21 mouse cellular contexts compared by ENCODE assay signal in the genomic region with DNA sequence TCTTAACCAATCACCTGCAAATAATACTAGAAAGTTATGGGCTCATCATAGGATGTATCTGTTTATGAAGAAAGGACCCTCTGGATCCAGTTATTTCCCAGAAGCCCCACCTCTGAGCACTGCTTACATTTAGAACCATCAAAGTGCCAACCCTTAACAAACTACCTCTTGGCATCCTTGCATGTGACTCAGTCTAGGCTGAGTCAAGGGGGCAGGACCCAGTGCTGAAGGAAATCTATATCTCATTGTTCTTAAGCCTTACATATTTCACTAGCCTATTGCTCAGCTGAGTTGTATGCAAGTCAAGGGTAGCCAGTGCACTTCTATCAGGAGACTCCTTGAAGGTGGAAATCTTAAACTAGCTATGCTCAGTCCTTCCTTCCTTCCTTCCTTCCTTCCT.
"Had no signal": no experiment of that assay in that cellular context is flagged by ENCODE, and none has a peak within 500 bp of the region (broad histone marks: within the 10 kb centered on the region; RNA-seq: fewer than 3 reads in every experiment).

No protein-coding gene starts in this region.

- DNase-seq: kidney, postnatal 25 days; layer of hippocampus, postnatal 36 days; liver, postnatal 0 days; lung, embryonic 14.5 days; retina, postnatal 1 day; right cerebral cortex, postnatal 25 days; spleen, adult 18-20 months; thymus, adult 18-20 months; thymus, postnatal 36 days had no signal

- H3K4me2 ChIP-seq: limb, embryonic 12.5 days; limb, embryonic 15.5 days; liver, embryonic 11.5 days; lung, embryonic 14.5 days; midbrain, embryonic 12.5 days; midbrain, embryonic 15.5 days; neural tube, embryonic 12.5 days; neural tube, embryonic 15.5 days; stomach, embryonic 15.5 days had no signal

- H3K9me3 ChIP-seq: limb, embryonic 12.5 days; limb, embryonic 15.5 days; midbrain, embryonic 12.5 days; midbrain, embryonic 15.5 days; neural tube, embryonic 12.5 days; neural tube, embryonic 15.5 days; stomach, embryonic 15.5 days had no signal

- H3K4me1 ChIP-seq: limb, embryonic 12.5 days; midbrain, embryonic 15.5 days; neural tube, embryonic 12.5 days; neural tube, embryonic 15.5 days; stomach, embryonic 15.5 days had no signal

- ATAC-seq: liver, postnatal 0 days; lung, postnatal 0 days; midbrain, embryonic 15.5 days had no signal

- H3K27ac ChIP-seq: left cerebral cortex, adult 2 months; limb, embryonic 12.5 days; limb, embryonic 15.5 days; liver, embryonic 14.5 days; macrophage; midbrain, embryonic 12.5 days; midbrain, embryonic 15.5 days; neural tube, embryonic 12.5 days; neural tube, embryonic 15.5 days; stomach, embryonic 15.5 days had no signal

- H3K27me3 ChIP-seq: limb, embryonic 12.5 days; limb, embryonic 15.5 days; midbrain, embryonic 12.5 days; midbrain, embryonic 15.5 days; neural tube, embryonic 12.5 days; neural tube, embryonic 15.5 days; stomach, embryonic 15.5 days had no signal

- H3K9ac ChIP-seq: limb, embryonic 12.5 days; limb, embryonic 15.5 days; liver, embryonic 14.5 days; liver, postnatal 0 days; lung, embryonic 14.5 days; midbrain, embryonic 12.5 days; midbrain, embryonic 15.5 days; neural tube, embryonic 12.5 days; neural tube, embryonic 15.5 days; stomach, embryonic 15.5 days had no signal

- H3K36me3 ChIP-seq: limb, embryonic 12.5 days; limb, embryonic 15.5 days; midbrain, embryonic 12.5 days; midbrain, embryonic 15.5 days; neural tube, embryonic 12.5 days; neural tube, embryonic 15.5 days; stomach, embryonic 15.5 days had no signal

- H3K4me3 ChIP-seq: left cerebral cortex, adult 2 months; limb, embryonic 12.5 days; limb, embryonic 15.5 days; midbrain, embryonic 12.5 days; midbrain, embryonic 15.5 days; neural tube, embryonic 12.5 days; neural tube, embryonic 15.5 days; stomach, embryonic 15.5 days had no signal
